Mouse (Mus musculus): ENCODE results near the gene Dtd1.

DNA sequence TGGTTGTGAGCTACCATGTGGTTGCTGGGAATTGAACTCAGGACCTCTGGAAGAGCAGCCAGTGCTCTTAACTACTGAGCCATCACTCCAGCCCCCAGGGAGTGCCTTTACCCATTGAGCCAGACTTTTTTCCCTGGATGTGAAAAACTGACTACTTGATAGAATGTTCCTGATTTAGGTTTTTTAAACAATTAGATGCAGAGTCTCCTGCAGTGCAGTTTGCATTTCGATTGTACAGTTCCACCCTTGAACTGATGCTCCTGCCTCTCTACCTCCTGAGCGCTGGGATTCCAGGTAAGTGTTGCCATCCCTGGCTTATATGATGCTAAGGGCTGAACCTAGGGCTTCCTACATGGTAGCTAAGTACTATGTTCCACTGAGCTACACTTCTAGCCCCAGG lies 1.7 kb upstream of the Dtd1 start:
- TF ChIP-seq CTCF (IDR thresholded peaks at IDR 0.05; ENCODE audit: borderline replicate concordance, extremely low read depth, insufficient read depth, insufficient read length) (no peak), POLR2A (IDR thresholded peaks at IDR 0.05; ENCODE audit: borderline replicate concordance, extremely low read depth, insufficient read depth, insufficient read length, poor library complexity, severe bottlenecking) (no peak)
